Mouse (Mus musculus): ENCODE data around the gene Sec16a. TPM values are rescaled to one million over a fixed set of nuclear protein-coding genes. Genes with fewer than 3 reads are reported as not detected.

The Sec16a gene
- polyA plus RNA-seq, 1 experiment from 2014 or later, result 13.8 TPM

Small RNA genes lying within 50 kb of the gene (microRNA-seq; reads per million reads assigned to microRNA genes)
- gene Mir6996, result not detected

Other genes with a start within 250 kb of the Sec16a start
- 0.23 TPM in 1 of 2 replicates, not detected in the other for gene Lhx3, start 236.9 kb downstream of the Sec16a start, polyA plus RNA-seq (2015; fragmentation: Nextera tagmentation; extraction: Ambion mirVana)
- 11.3 and 11.6 TPM in 2 replicates for gene Qsox2, start 207.7 kb downstream of the Sec16a start, polyA plus RNA-seq (2015; fragmentation: Nextera tagmentation; extraction: Ambion mirVana)
- 0.10 and 0.24 TPM in 2 replicates for gene Ccdc187, start 150.7 kb downstream of the Sec16a start, polyA plus RNA-seq (2015; fragmentation: Nextera tagmentation; extraction: Ambion mirVana)
- 37.3 TPM in 2 replicates for gene Gpsm1, start 129.7 kb downstream of the Sec16a start, polyA plus RNA-seq (2015; fragmentation: Nextera tagmentation; extraction: Ambion mirVana)
- 27.5 and 28.7 TPM in 2 replicates for gene Dnlz, start 93.1 kb downstream of the Sec16a start, polyA plus RNA-seq (2015; fragmentation: Nextera tagmentation; extraction: Ambion mirVana)
- 0.41 and 0.62 TPM in 2 replicates for gene Card9, start 84.3 kb downstream of the Sec16a start, polyA plus RNA-seq (2015; fragmentation: Nextera tagmentation; extraction: Ambion mirVana)
- gene Snapc4, start 64.6 kb downstream of the Sec16a start, polyA plus RNA-seq (2015; fragmentation: Nextera tagmentation; extraction: Ambion mirVana), result 15.7 and 18.9 TPM in 2 replicates
- gene Entr1, start 55.9 kb downstream of the Sec16a start, polyA plus RNA-seq (2015; fragmentation: Nextera tagmentation; extraction: Ambion mirVana), result 70.8 and 72.4 TPM in 2 replicates
- 115 and 123 TPM in 2 replicates for gene Pmpca, start 55.9 kb downstream of the Sec16a start, polyA plus RNA-seq (2015; fragmentation: Nextera tagmentation; extraction: Ambion mirVana)
- 13.2 and 15.5 TPM in 2 replicates for gene Inpp5e, start 36.0 kb downstream of the Sec16a start, polyA plus RNA-seq (2015; fragmentation: Nextera tagmentation; extraction: Ambion mirVana)
- 11.4 and 12.1 TPM in 2 replicates for gene Notch1, start 71.4 kb upstream of the Sec16a start, polyA plus RNA-seq (2015; fragmentation: Nextera tagmentation; extraction: Ambion mirVana)
- gene Egfl7, start 134.8 kb upstream of the Sec16a start, polyA plus RNA-seq (2015; fragmentation: Nextera tagmentation; extraction: Ambion mirVana), result 170 and 185 TPM in 2 replicates
- gene Gm20532, start 141.4 kb upstream of the Sec16a start, polyA plus RNA-seq (2015; fragmentation: Nextera tagmentation; extraction: Ambion mirVana), result not detected in 2 replicates
- 21.8 and 23.2 TPM in 2 replicates for gene Agpat2, start 159.2 kb upstream of the Sec16a start, polyA plus RNA-seq (2015; fragmentation: Nextera tagmentation; extraction: Ambion mirVana)
- gene Fam69b, start 183.2 kb upstream of the Sec16a start, polyA plus RNA-seq (2015; fragmentation: Nextera tagmentation; extraction: Ambion mirVana), result 17.2 and 18.7 TPM in 2 replicates
- not detected in 2 replicates for gene Lcn4, start 226.1 kb upstream of the Sec16a start, polyA plus RNA-seq (2015; fragmentation: Nextera tagmentation; extraction: Ambion mirVana)